Mouse (Mus musculus) common myeloid progenitor, adult 5-6 weeks (primary cell): ENCODE measurements at regions not wholly inside any gene's neighbourhood (a gene's known extent, or its start where the extent isn't known, plus 50 kb on each side); places are given as distances from the start of the nearest gene placed in this dataset.

Source experiments
- ATAC-seq: replicated peaks from 2 replicates; pipeline ENCODE4 v1.8.0; 2016; ENCODE audit warnings: low read depth, mild to moderate bottlenecking, moderate TSS enrichment, inconsistent platforms; ENCODE audit not compliant: poor library complexity, severe bottlenecking

GRCm38 (mm10) chr9:27685325-27685724 lies 105.2 kb upstream of the Opcml start:
- ATAC-seq: no peak

GRCm38 (mm10) chr9:27691616-27692015 lies 99.0 kb upstream of the Opcml start:
- no peak for ATAC-seq

GRCm38 (mm10) chr9:27692751-27693150 lies 97.8 kb upstream of the Opcml start:
- ATAC-seq: no peak

GRCm38 (mm10) chr9:27694805-27695593 lies 95.6 kb upstream of the Opcml start:
- no peak for ATAC-seq

- no peak for ATAC-seq
These were observed 89.0 kb upstream of the Opcml start for GRCm38 (mm10) chr9:27701559-27701958.

GRCm38 (mm10) chr9:27702140-27702539 lies 88.4 kb upstream of the Opcml start:
- no peak for ATAC-seq

GRCm38 (mm10) chr9:27704001-27704400 lies 86.6 kb upstream of the Opcml start:
- ATAC-seq: no peak

GRCm38 (mm10) chr9:27723840-27724408 lies 66.7 kb upstream of the Opcml start:
- ATAC-seq: no peak

GRCm38 (mm10) chr9:27724576-27724975 lies 66.0 kb upstream of the Opcml start:
- ATAC-seq: no peak

GRCm38 (mm10) chr9:27728652-27729557 lies 61.7 kb upstream of the Opcml start:
- no peak for ATAC-seq

- no peak for ATAC-seq
These were observed 61.1 kb upstream of the Opcml start for GRCm38 (mm10) chr9:27729558-27729889.

- no peak for ATAC-seq
These were observed 51.3 kb upstream of the Opcml start for GRCm38 (mm10) chr9:27739287-27739686.
